Mouse (Mus musculus) spleen, embryonic (tissue): ENCODE measurements at regions not wholly inside any gene's neighbourhood (a gene's known extent, or its start where the extent isn't known, plus 50 kb on each side); places are given as distances from the start of the nearest gene placed in this dataset.

Experiments
- CTCF ChIA-PET: fragments of 350-600 bp; sonication (Branson Sonifier 250); formaldehyde crosslinking; loops from one replicate; lab custom pipeline; 2022; lab: Charles Lee

- CTCF ChIA-PET, result no interaction called here
Measured at GRCm38 (mm10) chr8:6583337-6584096, 1478.4 kb upstream of the Slc10a2 start.

GRCm38 (mm10) chr8:6582732-6583131 lies 1477.6 kb upstream of the Slc10a2 start:
- CTCF ChIA-PET, result no interaction called here

GRCm38 (mm10) chr8:6577868-6578634 lies 1472.9 kb upstream of the Slc10a2 start:
- CTCF ChIA-PET, result no interaction called here

- CTCF ChIA-PET, result no interaction called here
Measured at GRCm38 (mm10) chr8:6575241-6575640, 1470.1 kb upstream of the Slc10a2 start.

GRCm38 (mm10) chr8:6573492-6573891 lies 1468.3 kb upstream of the Slc10a2 start:
- CTCF ChIA-PET, result no interaction called here

GRCm38 (mm10) chr8:6572066-6572665 lies 1467.0 kb upstream of the Slc10a2 start:
- CTCF ChIA-PET, result no interaction called here

GRCm38 (mm10) chr8:6550965-6551364 lies 1445.8 kb upstream of the Slc10a2 start:
- CTCF ChIA-PET, result no interaction called here

GRCm38 (mm10) chr8:6527171-6527570 lies 1422.0 kb upstream of the Slc10a2 start:
- CTCF ChIA-PET, result no interaction called here

GRCm38 (mm10) chr8:6515882-6516682 lies 1410.9 kb upstream of the Slc10a2 start:
- CTCF ChIA-PET, result no interaction called here

- CTCF ChIA-PET, result no interaction called here
Measured at GRCm38 (mm10) chr8:6492453-6492852, 1387.3 kb upstream of the Slc10a2 start.

GRCm38 (mm10) chr8:6481966-6482365 lies 1376.8 kb upstream of the Slc10a2 start:
- CTCF ChIA-PET, result no interaction called here

GRCm38 (mm10) chr8:6471089-6471488 lies 1365.9 kb upstream of the Slc10a2 start:
- CTCF ChIA-PET, result no interaction called here

GRCm38 (mm10) chr8:6456553-6457180 lies 1351.5 kb upstream of the Slc10a2 start:
- CTCF ChIA-PET, result no interaction called here

- CTCF ChIA-PET, result no interaction called here
Measured at GRCm38 (mm10) chr8:6448301-6448700, 1343.2 kb upstream of the Slc10a2 start.

- CTCF ChIA-PET, result no interaction called here
Measured at GRCm38 (mm10) chr8:6439069-6439468, 1333.9 kb upstream of the Slc10a2 start.
